Mouse (Mus musculus): ENCODE results near the gene Lpin3.

GRCm38 (mm10) chr2:160901656-160902412, 21.4 kb downstream of the Lpin3 start:
- no peak for TF ChIP-seq POLR2A (IDR thresholded peaks at IDR 0.05; ENCODE audit: borderline replicate concordance, extremely low read depth, low read depth, low read length)
- no peak for TF ChIP-seq CTCF (IDR thresholded peaks at IDR 0.05; ENCODE audit: insufficient read depth, low read length)
